Mouse (Mus musculus): ENCODE measurements around the gene Dcst1.

DNA sequence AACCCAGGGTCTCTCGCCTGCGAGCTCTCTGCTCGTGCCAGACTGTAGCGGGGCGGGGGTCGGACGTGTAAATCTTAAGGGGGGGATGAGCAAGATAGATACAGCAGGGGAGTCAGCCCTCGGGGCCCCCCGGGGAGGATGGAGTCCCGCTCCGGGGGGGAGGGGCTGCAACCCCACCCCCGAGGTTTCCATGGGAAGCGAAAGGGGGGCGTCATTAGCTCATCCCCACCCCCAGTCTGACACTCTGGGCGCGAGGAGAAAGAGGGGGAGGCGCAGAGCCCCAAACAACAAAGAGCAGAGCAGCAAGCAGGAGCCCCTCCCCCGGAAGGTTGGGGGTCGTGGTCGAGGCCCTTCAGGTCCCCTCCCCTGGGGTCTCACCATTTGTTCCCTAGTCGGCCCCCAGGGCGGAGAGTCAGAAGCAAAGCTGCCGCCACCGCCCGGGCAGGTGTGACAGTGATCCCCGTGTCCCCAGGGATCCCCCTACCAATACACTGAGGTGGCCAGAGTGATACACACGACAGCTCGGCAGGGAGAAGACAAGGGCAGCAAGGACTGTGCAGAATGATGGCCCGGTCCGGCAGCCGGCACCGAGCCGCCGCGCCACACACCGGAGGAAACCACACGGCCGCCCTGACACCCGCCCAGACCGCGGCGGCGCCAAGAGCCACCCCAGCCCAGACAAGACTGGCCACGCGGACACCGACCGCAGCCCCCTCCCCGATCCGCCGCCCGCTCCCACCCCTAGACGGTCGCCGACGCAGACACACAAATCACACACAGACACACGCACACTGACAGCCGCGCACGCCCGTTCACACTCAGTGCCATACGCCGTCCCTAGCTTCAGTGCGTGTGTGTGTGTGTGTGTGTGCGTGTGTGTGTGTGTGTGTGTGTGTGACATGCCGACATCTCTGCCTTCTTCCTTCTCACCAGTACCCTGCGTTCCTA, 43.6 kb downstream of the Dcst1 start:
- TF ChIP-seq MAFK (IDR thresholded peaks at IDR 0.05; ENCODE audit: insufficient read depth, low read depth, low read length): no peak
- TF ChIP-seq ZC3H11A (IDR thresholded peaks at IDR 0.05; ENCODE audit: borderline replicate concordance, low read depth, low read length): no peak
- TF ChIP-seq ZNF384 (IDR thresholded peaks at IDR 0.05; ENCODE audit: low read depth, low read length): no peak
- no peak for TF ChIP-seq HCFC1 (IDR thresholded peaks at IDR 0.05; ENCODE audit: borderline replicate concordance, insufficient read depth, low read length)
- TF ChIP-seq CHD2 (IDR thresholded peaks at IDR 0.05; ENCODE audit: low read depth, low read length): no peak
